Mouse (Mus musculus): ENCODE measurements at regions not wholly inside any gene's neighbourhood (a gene's known extent, or its start where the extent isn't known, plus 50 kb on each side); places are given as distances from the start of the nearest gene placed in this dataset.

DNA sequence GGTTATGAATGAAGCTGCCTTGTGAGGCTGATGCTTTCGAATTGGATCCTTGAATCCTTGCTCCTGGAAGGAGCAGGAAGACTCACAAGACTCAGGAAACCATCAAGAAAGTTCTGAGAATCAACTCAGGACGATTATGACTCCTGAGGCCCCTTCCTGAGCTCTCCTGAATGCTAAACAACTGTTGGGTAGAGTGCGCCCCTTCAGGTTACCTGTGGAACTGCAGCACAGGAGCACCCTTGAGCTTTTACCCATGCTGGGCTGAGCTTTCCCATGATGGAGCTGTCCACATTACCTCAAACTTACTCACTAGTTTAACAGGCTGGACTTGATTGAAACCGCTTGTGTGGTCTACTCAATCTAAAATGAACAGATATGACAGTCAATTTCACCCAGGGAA is 553.3 kb downstream of the Jrkl start:
- peak; percentile 1 to 44 for DNase-seq

DNA sequence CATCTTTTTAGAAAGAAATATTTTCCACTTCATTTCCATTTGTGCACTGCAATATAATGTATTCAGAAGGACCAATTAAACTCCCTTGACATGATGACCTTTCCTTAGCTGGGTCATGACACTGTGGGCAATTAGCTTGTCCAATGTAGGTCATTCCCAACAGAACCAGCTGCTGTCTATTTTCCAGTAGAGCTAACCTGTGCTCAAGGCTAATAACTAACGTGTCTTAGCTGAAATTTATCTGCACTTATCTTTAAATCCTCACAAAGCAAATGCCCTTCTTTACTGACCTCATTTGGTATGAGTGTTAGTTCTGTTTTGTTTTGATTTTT is 554.7 kb downstream of the Jrkl start:
- no peak for DNase-seq

DNA sequence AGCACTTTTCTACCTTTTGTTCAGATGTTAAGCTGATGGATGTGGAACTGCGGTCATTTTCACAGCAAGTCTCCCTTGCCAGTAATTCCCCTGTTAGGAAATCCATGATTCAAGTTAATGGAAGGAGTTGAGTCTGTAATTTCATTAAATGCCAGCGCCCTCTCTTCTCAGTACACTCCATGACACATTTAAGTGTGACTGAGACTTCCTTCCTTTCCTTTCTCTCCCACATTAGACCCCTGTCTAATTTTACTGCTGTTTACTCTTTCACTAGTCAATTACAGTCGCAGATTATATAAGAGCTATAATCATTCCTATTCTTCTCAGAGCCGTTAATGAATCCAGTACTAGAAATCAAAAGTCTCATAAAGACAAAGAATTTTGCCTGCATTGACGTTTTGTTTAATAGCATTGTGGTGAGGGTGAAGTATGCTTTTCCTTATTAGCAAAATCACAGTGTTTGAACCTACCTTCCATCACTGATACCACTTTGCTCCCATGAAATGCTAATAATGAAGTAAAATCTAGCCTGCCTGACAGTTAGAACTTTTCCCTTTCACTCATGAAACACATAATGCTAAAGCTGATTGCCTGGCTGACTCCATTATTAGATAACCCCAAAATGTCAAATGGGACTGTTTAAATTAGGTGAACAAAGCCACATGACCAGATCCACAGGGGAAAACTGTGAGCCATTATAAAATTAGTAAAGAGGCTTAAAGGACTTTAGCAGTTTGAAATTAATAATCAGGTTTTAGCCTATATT is 555.3 kb downstream of the Jrkl start:
- no peak for DNase-seq
